Mouse (Mus musculus): ENCODE data around the gene Syt6.

Gene Syt6

GRCm38 (mm10) chr3:103647164-103647867 lies 72.3 kb downstream of the Syt6 start:
- DNase-seq (ENCODE audit: low spot score in 2 of 2) = no peak

- DNase-seq (ENCODE audit: low spot score in 2 of 2) = no peak
Observed at GRCm38 (mm10) chr3:103648486-103648885, 73.5 kb downstream of the Syt6 start.

DNA sequence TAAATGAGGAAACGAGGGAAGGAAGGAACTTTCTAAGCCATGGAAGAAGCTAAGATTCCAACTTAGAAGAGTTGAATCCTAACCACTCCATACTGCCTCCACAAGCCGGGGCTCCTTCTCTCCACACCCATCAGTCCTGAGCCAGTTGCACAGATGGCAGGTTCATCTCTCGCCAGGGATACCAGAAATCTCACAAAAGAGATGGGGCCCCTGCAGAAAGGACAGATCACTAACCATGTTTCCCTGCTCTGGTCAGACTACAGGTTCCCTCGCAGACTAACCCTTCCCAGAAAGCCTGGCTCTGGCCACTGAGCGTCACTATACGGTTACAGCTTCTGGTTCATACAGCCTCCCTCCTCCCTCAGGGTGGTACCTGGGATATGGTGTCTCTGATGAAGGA lies 74.7 kb downstream of the Syt6 start:
- no peak for DNase-seq (ENCODE audit: low spot score in 2 of 2)

DNA sequence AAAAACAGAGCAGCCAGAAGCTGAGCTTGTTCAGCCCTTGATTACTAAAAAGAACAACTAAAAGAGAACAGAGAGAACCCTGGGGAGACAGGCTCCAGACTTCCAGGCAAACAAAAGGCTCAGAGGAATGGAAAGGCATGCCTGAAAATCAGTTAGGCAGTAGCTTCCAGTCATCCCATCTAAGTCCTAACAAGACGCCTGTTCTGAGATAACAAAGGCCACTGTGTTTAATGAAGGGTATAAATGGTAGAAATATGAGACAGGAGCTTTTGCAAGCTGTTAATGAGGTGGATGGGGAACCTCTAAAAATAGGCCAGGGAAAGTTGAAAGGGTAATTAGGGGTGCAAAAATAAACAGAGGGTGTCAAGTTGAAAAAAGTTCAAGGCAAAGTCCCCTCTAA lies 75.4 kb downstream of the Syt6 start:
- DNase-seq (ENCODE audit: low spot score in 2 of 2) = no peak

GRCm38 (mm10) chr3:103660012-103660411 lies 85.0 kb downstream of the Syt6 start:
- DNase-seq (ENCODE audit: low spot score in 2 of 2) = no peak

GRCm38 (mm10) chr3:103661714-103662113 lies 86.7 kb downstream of the Syt6 start:
- no peak for DNase-seq (ENCODE audit: low spot score in 2 of 2)

GRCm38 (mm10) chr3:103663385-103663784 lies 88.4 kb downstream of the Syt6 start:
- DNase-seq (ENCODE audit: low spot score in 2 of 2) = no peak

DNA sequence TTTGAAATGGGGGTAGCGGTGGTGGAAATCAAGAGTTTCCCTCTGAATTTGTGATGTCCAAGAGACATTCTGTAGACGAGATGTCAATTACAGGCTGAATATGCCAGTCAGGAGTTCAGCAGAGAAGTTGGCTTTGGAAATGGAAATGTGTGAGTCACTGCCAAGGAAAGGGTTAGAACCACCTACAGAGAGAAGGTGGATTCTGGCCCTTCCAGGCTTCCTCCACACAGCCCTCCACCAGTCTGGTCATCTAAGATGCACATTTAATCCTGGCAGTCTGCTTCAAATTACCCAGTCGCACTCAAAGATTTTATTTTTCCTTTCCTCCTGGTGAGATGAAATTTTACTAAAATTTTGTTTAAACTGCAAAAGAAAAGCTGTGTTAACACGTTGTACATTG lies 97.1 kb downstream of the Syt6 start:
- DNase-seq (ENCODE audit: low spot score in 2 of 2) = no peak

DNA sequence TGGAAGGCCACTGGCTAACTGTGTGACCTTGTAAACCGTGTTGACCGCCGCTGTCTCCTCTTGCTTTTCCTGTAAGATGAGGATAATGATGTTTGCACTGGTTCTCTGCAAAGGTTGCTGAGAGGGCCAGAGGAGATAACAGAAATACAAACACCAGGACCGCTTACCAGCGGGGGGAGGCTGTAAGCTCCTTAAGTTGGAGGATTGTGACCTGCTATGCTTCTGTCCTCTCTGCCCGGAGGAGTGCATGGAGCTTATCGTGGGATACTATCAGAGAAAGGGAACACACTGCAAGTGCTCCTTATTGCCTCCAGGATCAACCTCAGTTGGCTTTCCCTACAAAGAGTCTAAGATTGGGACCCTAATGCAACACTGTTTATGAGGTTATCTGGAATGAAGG lies 97.7 kb downstream of the Syt6 start:
- DNase-seq (ENCODE audit: low spot score in 2 of 2) = no peak

DNA sequence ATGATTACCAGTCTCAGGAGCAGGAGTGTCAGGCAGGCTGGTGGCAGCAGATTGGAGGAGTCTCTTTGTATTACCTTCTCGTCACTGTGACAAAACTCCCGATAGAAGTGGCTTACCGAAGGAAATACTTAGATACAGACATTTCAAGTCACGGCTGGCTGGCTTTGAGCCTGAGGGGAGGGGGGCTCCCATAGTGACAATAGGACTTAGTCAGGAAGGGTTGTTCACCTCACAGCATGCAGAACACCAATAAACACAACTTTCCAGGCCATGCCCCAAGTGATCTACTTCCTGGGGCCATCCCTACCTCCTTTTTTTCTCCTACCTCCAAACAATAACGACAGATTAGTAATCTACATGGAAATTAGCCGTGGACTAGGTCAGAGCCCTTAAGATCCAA lies 103.8 kb downstream of the Syt6 start:
- DNase-seq (ENCODE audit: low spot score in 2 of 2) = no peak

DNA sequence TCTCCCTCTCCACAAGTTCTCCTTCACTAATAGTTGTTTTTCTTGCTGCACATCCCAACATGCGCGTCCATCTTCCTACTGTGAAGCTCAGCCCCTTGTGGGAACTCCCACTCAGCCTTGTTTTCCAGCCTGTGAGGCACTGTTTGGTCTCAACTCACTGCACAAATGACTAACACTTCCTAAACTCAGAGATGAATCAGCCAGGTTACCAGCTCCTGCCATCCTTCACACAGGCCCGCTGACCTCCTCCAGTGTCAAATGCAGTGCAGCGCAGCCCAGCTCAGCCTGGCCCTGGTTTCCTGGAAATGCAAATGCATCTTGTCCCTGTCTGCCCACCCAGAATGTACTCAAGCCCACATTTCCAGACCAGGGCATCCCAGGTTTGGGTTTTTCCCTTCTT lies 107.4 kb downstream of the Syt6 start:
- DNase-seq (ENCODE audit: low spot score in 2 of 2) = no peak

DNA sequence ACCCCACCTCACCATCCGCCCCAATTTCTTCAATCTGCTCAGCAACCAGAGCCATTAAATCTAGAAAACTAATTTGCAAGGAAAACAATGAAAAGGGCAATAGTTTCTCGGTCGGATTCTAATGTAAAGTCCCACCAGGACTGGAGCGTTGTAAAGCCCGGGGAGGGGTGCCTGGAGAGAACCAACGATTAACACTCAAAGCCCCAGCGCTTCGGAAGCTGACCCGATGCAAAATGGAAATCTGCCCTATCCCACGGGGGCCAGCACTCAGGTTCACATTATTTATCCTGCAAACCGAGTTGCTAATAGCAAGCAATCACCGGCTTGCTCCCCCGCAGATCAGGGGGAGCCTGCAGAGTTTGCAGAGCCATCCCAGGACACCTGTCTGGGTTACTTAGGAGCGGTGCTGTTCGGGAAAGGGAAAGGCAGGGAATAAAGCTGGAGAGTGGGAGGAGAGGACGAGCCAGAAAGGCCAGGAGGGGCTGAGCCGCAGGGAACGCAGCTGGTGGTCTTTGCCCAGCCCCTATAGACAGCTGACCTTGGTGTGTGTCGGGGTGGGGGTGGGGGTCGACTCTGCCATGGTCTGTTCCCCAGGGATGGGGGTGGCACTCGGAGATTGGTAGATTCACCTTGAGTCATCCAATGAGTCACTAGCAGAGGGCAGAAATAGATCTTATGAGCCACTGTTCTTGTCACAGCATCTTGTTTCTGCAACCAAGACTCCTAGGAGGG lies 108.4 kb downstream of the Syt6 start:
- DNase-seq (ENCODE audit: low spot score in 2 of 2) = no peak

DNA sequence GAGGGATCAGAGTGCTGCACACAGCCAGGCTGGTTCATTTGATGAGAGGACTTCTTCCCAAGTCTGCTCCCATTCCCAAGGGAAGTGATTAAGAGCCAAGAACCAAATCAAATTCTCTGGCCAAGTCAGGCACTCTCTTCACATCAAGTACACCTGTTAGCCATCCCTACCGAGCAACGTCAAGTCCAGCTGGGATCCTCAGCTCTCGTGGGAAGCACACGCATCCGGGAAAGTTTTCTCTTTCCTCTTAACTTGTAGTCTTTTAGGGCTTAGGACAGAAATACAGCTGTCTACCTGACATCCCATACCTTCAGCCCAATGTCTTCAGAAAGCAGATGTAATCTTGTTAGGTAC lies 108.9 kb downstream of the Syt6 start:
- DNase-seq (ENCODE audit: low spot score in 2 of 2) = no peak

GRCm38 (mm10) chr3:103689043-103689442 lies 114.0 kb downstream of the Syt6 start:
- DNase-seq (ENCODE audit: low spot score in 2 of 2) = no peak

- no peak for DNase-seq (ENCODE audit: low spot score in 2 of 2)
Observed at GRCm38 (mm10) chr3:103690506-103690905, 115.5 kb downstream of the Syt6 start.

Measured in natural killer cell, adult 2 months (primary cell).